Mouse (Mus musculus): ENCODE measurements at regions not wholly inside any gene's neighbourhood (a gene's known extent, or its start where the extent isn't known, plus 50 kb on each side); places are given as distances from the start of the nearest gene placed in this dataset.
"Not testable (repeated sequence)": the region's sequence is repeated elsewhere in the genome, so short reads cannot be mapped to it uniquely, and the experiment has no call there.

DNA sequence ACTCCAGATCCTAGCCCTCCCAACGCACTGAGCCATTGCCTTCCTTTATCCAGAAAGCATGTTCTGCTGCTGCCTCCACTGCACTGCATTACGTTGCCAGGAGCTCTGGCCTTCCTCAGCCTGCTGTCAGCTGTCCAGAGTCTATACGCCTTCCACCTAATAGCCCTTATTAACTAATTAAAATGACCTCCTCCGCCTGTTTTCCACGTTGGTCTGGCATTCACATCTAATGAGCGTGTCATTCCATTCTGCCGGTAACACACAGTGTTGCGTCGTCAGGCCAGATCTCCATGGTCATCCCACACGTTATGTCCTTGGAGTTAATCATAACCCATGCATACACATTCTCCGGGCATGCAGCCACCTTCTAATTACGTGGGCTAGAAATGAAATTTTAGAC, 56.7 kb upstream of the Med4 start:
- DNase-seq (ENCODE audit: low spot score), result no peak
- intact Hi-C loops (cut with DNase I), result no loop called here

GRCm38 (mm10) chr14:73452321-73453082, 57.3 kb upstream of the Med4 start:
- intact Hi-C loops (cut with DNase I), result no loop called here
- no peak for DNase-seq (ENCODE audit: low spot score)

DNA sequence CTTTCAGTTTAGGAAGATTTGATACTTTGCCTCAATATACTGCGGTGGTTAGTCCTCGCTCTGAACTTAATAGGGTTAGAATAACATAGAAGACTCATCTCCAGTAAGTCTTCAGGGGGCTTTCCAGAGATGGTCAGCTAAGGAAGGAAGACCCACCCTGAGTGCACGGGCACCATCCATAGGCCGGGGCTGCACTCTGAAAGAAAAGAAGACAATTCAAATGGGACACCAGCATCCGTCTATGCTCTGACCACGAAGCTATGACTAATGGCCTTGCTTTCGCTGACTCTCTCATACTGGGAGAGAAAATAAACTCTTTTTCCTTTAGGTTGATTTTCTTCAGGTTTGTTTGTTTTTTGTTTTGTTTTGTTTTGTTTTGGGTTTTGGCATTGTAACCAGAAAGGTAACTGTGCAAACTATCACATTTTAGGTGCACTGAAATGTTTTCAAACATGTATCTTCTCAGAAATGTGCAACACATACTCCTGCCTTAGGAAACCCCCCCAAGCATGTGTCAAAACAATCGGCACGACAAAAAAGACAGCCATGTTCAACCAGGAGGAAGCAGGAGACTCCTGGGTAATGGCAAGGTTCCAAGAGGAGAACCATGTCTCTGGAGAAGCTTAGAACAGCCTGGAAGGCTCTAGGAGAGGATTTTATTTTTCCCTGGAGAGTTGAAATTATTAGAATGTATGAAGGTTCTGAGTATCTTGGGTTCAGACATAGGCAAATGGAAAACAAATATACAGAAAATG, 58.4 kb upstream of the Med4 start:
- intact Hi-C loops (cut with DNase I), result no loop called here
- no peak for DNase-seq (ENCODE audit: low spot score)

DNA sequence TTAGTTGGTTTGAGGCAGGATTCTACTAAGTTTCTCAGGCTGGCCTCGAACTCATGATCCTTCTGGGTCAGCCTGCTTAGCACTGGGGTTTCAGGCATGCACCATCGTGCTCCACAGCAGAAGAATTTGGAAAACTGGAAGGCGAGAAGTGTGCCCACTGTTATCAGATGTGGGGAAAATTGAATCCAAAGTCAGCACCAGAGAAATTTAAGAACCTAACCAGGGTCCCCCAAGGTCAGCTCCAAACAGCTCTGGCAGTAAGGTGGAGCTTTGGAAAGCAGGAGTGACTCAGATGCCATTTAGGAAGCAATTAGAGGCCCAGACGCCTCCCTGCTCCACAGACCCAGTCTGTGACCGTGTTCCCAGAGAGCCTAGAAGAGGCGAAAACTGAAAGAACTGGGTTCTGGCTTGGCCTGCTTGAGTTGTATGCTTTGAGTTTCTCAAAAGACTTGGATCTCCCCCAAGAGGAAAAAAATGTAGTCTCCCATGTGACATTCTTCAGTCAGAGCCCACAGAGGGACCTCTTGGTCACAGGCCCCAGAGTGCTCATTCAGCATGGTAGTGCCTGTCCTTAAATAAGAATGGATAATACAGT, 59.8 kb upstream of the Med4 start:
- intact Hi-C loops (cut with DNase I), result no loop called here

DNA sequence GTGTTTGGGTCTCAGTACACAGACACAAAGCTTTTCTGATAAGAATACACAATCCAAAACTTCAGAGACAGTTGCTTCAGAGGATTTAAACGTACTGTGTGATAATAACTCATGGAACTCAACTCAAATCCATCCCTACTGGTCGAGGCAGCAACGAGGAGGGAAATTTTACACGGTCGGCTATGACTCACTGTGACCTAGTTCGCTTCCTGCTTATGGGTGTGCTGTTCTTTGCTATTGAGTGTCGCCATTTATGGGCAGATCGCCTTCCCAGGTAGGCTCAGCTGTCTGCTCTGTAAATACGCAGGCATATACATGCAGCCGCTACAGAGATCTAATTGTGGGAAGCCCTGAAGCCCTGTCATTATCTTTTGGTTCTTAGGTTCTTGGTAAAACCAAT, 60.7 kb upstream of the Med4 start:
- DNase-seq (ENCODE audit: low spot score), result no peak
- intact Hi-C loops (cut with DNase I), result no loop called here

More for the DNA sequence above, 59.8 kb upstream of the Med4 start:
- DNase-seq (ENCODE audit: low spot score), result no peak

DNA sequence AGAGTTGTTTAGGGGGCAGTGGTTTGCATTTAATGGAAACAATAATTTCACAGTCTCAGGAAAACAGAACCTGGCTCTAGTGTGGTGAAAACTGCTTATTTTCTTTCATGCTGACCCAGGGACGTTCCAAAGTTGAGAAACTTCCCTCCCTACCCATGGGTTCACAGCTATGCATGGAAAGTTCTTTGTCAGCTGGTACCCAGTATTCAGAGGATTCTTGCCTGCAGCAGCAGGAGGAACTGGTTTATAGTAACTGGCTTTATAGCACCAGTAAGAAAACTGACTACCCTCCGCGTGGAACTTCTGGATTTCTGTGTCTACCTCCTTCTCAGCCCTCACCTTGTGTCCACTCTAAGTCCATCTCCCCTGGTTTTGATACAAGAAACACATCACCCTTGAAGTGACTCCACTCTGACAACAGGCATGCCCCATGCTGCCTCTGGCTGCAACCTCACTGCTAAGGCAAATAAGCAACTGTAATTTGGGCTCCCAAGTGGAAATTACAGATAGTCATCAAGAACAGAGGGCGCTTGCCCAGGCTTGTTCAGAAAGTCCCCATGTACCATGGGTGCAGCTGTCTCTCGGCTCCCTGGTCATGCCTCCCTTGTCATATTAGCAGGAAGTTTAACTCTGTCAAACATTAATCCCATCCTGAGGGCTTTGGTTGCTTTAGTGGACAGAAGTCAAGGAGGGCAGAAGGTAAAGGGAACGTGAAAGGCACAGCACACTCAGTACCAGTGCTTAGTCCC, 60.6 kb upstream of the Itm2b start:
- intact Hi-C loops (cut with DNase I), result no loop called here
- DNase-seq (ENCODE audit: low spot score), result no peak

DNA sequence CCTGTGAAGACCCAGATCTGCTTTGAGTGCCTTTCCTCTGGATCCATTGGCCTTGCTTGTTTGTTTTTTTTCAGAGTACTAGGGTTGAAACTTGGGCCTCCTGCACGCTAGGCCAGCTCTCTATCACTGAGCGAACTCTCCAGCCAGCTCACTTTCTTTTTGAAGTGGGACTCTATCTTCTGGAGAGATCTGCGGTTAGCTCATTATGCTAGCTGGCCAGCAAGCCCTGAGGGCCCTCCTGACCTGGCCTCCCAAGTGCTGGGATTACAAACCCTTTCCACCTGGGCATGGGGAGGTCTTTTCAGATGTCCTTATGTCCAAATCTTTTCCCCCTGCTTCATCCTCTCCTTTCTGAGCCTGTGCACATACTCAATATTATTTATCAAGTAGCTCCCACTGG, 59.6 kb upstream of the Itm2b start:
- no peak for DNase-seq (ENCODE audit: low spot score)
- intact Hi-C loops (cut with DNase I), result no loop called here

- intact Hi-C loops (cut with DNase I), result no loop called here
- DNase-seq (ENCODE audit: low spot score), result peak; percentile 18
These were observed 57.0 kb upstream of the Itm2b start for GRCm38 (mm10) chr14:73441951-73442716.

DNA sequence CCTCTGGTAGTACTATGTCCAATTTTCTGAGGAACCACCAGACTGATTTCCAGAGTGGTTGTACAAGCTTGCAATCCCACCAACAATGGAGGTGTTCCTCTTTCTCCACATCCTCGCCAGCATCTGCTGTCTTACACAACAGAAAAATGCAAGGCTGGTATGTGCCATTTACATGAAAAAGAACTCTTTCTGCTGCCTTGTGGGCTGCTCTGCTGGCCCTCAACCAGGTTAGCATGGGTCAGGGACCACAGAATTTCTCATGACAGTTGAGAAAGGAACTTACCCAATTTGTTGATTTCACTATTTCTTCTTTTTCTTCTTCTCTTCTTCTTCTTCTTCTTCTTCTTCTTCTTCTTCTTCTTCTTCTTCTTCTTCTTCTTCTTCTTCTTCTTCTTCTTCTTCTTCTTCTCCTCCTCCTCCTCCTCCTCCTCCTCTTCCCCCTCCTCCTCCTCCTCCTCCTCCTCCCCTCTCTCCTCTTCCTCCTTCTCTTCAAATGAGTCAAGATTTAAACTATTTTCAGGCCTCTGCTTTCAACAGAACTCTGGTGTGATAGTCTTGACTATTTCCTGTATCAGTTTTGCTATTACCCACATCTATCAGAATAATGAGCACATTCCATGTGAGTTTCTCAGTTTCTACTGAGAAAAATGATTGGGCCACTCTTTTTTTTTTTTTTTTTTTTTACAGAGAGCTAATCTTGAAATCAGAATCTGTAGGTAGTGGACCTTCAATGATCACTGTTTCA, 56.3 kb upstream of the Itm2b start:
- intact Hi-C loops (cut with DNase I), result not testable (repeated sequence)

DNA sequence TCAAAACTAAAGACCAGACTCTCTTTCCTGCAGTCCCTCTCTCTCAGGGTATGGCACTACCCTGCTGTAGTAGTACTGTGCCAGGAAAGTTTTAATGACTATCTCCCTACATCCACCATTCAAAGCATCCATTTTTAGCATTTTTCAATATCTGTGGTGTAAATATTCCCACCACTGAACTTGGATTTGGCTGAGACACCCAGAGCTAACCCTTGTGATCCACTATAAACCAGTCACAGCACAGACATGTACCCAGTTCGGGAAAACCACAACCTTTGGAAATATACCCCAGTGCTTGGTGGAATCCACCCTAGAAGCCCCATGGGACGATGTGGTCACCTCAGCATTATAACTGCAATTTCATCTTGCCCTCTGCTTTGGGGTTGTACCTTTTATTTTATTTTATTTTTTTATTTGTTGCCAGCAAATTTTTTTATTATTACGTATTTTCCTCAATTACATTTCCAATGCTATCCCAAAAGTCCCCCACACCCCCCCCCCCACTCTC, 54.8 kb upstream of the Itm2b start:
- intact Hi-C loops (cut with DNase I), result no loop called here
- no peak for DNase-seq (ENCODE audit: low spot score)

More for the DNA sequence above, 56.3 kb upstream of the Itm2b start:
- DNase-seq (ENCODE audit: low spot score), result not testable (repeated sequence)

DNA sequence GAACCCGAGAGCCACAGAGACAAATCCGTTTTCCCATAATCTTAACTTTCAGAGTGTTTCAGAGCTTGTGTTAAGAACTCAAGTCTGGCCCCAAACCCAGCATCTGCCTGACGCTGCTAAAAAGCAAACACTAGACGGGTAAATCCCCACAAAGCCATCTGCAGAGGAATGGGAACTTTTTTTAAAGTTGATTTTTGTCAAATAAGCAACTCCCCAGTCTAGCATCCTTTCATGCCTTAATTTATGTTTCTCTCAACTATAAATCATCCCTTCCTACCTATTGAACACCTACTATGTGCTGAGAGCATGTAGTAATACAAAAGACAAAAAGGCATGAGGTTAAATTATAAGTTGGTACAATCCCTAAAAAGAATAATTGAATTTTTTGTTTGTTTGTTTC, 50.8 kb upstream of the Itm2b start:
- DNase-seq (ENCODE audit: low spot score), result no peak
- intact Hi-C loops (cut with DNase I), result no loop called here

Data from heart, postnatal 25 days (tissue).